Mouse (Mus musculus) urinary bladder, postnatal 14 days (tissue): ENCODE results near the gene Rcan3.

Source experiments
- DNase-seq: peaks from one replicate; pipeline ENCODE4 v3.0.0; 2021; ENCODE audit warnings: low spot score

Gene Rcan3

DNA sequence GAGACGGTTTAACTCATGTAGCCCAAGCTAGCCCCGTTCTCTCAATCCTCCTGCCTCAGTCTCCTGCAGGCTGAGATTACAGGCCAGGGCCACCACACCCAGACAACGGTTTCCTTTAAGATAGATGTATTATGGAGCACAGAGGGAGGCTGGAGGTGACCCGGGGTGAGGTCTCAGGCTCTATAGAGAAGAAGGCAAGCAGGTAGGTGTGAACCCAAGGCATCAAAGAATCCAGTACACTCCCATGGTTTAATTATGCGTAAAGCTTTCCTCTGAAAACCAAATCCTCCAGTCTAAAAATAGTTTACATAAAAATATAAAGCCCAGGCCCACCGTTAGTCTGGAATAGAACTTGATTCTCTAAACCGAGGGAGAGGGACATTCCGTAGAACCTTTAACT, 20.2 kb downstream of the Rcan3 start:
- DNase-seq = no peak

DNA sequence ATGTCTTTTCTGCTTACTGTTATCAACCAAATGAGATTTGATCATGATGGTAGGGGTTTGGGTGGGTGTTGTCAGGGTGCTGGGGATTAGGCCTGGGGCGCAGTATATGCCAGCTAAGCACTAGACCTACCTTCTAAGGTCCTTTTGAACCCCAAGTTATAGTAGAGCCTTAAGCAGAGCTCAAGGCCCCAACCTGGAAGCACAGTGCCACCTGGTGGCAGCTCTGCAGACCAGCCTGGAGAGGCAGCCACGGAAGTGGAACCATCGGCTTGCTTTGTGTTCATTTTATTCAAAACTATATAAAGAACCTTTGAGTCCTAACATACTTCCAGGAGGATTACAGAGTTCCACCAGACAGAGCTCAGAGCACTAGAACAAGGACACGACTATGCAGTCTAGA, 22.0 kb downstream of the Rcan3 start:
- DNase-seq = peak; percentile 66

DNA sequence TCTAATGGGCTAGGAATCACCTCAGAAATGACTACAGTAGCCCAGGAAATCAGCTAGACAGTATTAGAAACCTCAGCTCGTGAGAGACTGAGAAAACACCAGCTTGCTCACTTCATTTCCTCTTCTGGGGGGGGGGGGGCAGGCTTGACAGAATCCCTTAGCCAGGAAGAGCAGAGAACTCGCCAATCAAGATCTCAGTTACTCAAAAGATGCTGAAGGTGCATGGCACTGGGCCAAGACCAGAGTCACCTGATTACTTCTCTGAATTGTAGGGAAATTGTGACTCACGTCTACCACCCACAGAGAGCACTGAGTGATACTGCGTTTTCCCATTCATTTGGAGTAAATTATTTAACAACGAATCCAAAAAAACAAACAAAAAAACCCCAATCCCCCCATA, 27.5 kb downstream of the Rcan3 start:
- DNase-seq = peak; percentile 79

- DNase-seq = no peak
Observed at GRCm38 (mm10) chr4:135404916-135405315, 28.7 kb downstream of the Rcan3 start.

DNA sequence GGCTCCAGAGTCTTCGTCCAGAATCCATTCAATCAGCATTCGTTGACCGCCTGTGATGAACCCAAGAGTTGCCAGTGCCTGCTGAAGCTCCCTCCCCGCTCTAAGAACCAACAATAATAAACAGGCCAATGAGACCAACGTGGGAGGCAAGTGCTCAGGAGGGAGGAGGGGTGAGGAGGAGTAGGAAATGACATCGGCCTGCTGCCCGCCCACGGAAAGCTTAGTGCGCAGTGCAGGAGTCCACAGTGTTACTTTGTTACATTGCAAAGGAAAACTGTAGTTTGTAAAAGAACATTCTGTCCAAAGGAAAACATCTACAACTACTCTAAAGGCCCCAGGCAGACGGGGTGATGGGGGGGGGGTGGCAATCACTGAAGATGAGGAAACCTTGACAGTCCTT, 29.6 kb downstream of the Rcan3 start:
- DNase-seq = no peak

GRCm38 (mm10) chr4:135401881-135402280, 31.8 kb downstream of the Rcan3 start:
- no peak for DNase-seq

DNA sequence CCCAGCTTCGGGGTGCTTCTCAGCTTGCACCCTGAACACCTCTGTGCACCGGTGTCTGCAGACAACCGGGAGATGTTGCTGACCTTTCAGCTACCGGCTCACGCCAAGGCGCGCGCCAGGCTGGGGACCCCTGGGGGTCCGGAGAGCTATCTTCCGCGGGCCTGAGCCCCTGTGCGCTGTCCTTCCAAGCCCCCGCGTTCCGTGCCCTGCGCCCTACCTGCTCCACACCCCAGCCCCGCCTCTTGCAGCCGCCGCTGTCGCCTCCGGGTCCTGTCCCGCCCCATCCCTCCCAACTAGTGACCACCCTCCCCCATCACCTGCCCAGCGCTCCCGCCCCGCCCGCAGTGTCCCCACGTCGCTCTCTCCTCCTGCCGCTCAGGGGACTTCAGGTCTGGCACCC, 35.7 kb downstream of the Rcan3 start, which contains the start of gene Ncmap:
Gene Ncmap (minus strand): TSS at position 237 of the 400 bp plus-strand sequence.
- peak; percentile 14 for DNase-seq

- DNase-seq = peak; percentile 20
Observed at GRCm38 (mm10) chr4:135397551-135397950, 36.1 kb downstream of the Rcan3 start.

- no peak for DNase-seq
Observed at GRCm38 (mm10) chr4:135396303-135396702, 37.4 kb downstream of the Rcan3 start.

- DNase-seq = no peak
Observed at GRCm38 (mm10) chr4:135395375-135395774, 38.3 kb downstream of the Rcan3 start.

DNA sequence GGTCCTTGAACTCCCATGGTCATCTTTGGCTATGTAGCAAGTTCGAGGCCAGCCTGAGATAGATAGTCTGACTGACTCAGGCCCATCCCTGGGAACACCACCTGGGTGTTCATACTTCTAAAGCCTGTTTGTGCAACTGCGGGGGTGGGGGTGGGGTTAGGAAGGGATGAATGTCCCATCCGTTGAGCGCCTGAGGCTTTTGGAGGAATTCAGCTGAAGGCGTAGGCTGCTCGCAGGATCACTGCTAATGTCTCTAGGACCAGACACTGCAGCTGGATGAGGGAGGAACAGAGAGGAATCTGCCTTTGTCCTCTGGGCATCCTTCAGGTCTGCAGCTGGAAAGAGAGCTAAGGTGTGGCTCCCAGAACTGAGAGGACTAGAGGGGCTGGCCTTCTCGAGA, 39.0 kb downstream of the Rcan3 start:
- DNase-seq = no peak

- no peak for DNase-seq
Observed at GRCm38 (mm10) chr4:135393381-135393780, 40.3 kb downstream of the Rcan3 start.

DNA sequence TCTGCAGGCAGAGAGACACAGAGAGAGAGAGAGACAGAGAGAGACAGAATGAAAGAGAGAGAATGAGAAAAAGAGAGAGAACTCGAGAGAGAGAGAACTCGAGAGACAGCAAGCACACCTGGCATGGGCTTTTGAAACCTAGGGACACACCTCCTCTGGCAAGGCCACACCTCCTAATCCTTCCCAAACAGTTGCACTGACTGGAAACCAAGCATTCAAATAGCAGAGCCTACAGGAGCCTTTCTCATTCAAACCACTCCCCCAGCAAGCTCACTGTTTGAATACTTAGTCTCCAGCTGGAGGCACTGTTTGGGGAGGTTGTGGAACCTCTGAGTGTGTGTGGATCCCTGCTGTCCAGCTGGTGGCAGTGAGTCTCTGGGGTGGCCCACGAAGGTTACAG, 40.9 kb downstream of the Rcan3 start:
- DNase-seq = no peak

- no peak for DNase-seq
Observed at GRCm38 (mm10) chr4:135391014-135391413, 42.6 kb downstream of the Rcan3 start.

DNA sequence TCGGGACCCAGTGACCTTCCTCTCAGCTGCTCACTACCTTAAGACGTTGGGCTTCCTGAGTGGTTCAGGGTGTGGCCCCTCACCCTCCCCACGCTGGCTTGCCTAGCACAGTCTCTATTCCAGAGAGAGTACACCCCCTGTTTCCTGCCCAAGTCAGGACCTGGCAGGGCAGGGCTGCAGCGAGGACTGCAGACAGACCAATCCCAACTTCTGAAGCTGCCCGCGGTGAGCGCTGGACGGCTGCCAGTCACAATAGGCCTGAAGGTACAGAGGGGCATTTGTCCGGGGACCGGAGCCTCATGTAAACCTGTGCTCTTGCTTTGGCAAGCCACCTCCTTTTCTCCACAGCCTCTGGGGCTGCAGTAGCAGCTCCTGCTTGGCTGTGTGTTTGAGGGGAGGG, 48.0 kb downstream of the Rcan3 start:
- peak; percentile 24 for DNase-seq

- DNase-seq = peak; percentile 79
Observed at GRCm38 (mm10) chr4:135382316-135382715, 51.3 kb downstream of the Rcan3 start.

DNA sequence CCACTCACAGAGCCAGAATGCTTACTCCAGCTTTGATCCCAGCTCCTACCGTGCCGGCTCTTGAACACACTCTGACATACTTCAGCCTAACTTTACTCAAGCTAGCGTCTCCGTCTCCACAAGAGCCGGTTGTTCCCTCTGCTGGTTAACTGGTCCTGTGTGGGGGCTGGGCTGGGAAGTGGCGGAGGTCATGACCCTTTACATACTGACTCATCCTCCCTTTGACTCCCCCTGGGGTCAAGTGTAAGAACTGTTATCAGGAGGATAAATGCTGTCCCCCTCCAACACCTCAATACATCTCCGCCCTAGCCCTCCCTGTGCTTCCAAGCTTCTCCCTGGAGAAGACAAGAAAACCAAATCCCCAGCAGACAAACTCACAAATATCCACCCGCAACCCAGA, 52.3 kb downstream of the Rcan3 start:
- no peak for DNase-seq

- DNase-seq = no peak
Observed at GRCm38 (mm10) chr4:135377241-135377640, 56.4 kb downstream of the Rcan3 start.

GRCm38 (mm10) chr4:135375444-135375843, 58.2 kb downstream of the Rcan3 start:
- DNase-seq = no peak

DNA sequence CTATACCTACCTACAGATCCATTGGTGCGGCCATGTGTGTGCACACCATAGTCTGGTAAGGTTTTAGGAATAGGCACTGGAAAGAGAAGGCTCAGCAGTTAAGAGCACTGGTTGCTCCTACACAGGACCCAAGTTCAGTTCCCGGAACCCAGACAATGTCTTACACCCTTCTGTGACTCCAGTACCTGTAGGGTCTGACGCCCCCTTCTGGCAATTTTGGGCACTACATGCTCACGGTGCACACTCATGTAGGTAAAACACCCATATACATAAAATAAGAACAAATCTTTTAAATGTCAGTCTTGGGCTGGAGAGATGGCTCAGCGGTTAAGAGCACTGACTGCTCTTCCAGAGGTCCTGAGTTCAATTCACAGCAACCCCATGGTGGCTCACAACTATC, 60.4 kb downstream of the Rcan3 start:
- no peak for DNase-seq

- DNase-seq = no peak
Observed at GRCm38 (mm10) chr4:135370372-135370771, 63.3 kb downstream of the Rcan3 start.

GRCm38 (mm10) chr4:135362828-135363227, 70.8 kb downstream of the Rcan3 start:
- DNase-seq = no peak
